Mouse (Mus musculus): ENCODE results near the gene Spats1.
"Not testable (repeated sequence)": the region's sequence is repeated elsewhere in the genome, so short reads cannot be mapped to it uniquely, and the experiment has no call there.

The Spats1 gene

GRCm38 (mm10) chr17:45447063-45447462 is 28.2 kb downstream of the Spats1 start:
- DNase-seq (ENCODE audit: low spot score) = no peak

DNA sequence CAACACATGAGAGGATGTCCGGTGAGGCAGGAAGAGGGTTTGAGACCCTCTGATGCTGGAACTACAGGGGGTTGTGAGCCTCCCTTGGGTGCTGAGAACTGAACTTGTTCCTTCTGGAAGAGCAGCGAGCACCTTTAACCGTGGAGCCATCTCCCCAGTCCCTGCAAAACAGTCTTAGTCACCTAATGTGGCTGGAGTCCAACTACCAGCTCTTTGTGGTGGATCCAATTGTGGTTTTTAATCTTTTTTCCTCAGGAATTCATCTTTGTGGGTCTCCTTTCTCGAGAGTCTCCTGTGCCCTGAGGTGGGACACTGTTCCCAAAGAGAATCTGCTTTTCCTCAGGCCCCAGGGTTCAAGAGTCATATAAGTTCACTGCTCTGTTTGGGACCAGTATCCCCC is 29.3 kb downstream of the Spats1 start:
- DNase-seq (ENCODE audit: low spot score) = no peak

GRCm38 (mm10) chr17:45434262-45434590 is 41.0 kb downstream of the Spats1 start:
- no peak for DNase-seq (ENCODE audit: low spot score)

GRCm38 (mm10) chr17:45433419-45434261 is 41.6 kb downstream of the Spats1 start, which contains the start of gene Cdc5l:
Cdc5l (minus strand) TSS chr17:45433737.
- DNase-seq (ENCODE audit: low spot score) = peak; percentile 97

GRCm38 (mm10) chr17:45432706-45433398 is 42.4 kb downstream of the Spats1 start:
- peak; percentile 37 for DNase-seq (ENCODE audit: low spot score)

- DNase-seq (ENCODE audit: low spot score) = no peak
Observed at GRCm38 (mm10) chr17:45432007-45432406, 43.2 kb downstream of the Spats1 start.

DNA sequence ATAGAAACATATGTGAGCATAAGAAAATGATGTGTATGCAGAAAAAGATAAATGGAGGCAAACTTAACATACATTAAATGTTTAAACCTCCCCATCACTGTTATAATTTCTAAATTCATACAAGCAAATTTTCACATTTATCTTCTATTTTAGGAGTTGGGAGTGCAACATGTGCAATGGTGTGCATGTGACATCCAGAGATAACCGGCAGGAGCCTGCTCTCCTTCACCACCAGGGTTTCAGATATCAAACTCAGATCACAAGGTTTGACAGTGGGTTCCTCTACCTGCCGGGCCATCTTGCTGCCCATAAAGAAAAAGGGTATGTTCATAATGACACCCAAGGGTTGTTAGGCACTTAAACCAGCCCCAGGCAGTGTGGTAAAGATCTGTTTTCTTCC is 57.8 kb downstream of the Spats1 start:
- DNase-seq (ENCODE audit: low spot score) = no peak

DNA sequence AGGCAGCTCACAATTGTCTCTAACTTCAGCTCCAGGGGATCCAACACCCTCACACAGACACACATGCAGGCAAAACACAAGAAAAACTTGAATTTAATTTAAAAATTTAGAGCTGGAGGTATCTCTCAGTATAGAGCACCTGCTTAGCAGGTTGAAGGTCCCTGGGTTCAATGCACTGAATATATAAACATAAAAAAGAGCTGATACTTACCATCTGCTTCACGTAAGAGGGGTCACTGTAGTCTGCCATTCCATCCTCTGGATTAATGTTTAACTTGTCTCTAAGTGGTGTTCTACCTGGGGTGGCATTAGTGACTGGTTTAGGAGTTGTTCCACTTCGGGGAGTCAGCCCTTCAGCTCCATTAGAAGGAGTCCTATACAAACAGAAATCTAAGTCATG is 63.6 kb downstream of the Spats1 start:
- not testable (repeated sequence) for DNase-seq (ENCODE audit: low spot score)

DNA sequence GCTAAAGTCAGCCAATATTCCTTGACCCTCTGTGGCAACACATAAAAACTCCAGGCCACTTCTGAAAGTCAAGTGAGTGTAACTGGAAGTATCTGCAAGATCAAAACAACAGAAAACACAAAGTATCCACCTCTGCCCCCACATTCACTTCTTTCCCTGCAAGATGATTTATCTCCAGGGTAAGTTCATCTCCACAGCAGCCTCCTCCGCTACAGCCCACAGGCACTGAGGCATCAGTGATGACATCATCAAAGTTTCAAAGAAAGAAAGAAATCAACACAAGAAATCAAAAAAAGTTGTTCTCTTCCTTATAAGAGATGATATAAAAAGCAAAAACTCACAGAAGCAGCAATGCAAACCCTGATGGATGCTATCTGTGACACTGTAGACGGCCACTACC is 66.5 kb downstream of the Spats1 start:
- DNase-seq (ENCODE audit: low spot score) = no peak

- no peak for DNase-seq (ENCODE audit: low spot score)
Observed at GRCm38 (mm10) chr17:45406281-45406680, 68.9 kb downstream of the Spats1 start.

- peak; percentile 47 for DNase-seq (ENCODE audit: low spot score)
Observed at GRCm38 (mm10) chr17:45403207-45403606, 72.0 kb downstream of the Spats1 start.

- DNase-seq (ENCODE audit: low spot score) = no peak
Observed at GRCm38 (mm10) chr17:45402601-45403000, 72.6 kb downstream of the Spats1 start.

GRCm38 (mm10) chr17:45402126-45402525 is 73.1 kb downstream of the Spats1 start:
- DNase-seq (ENCODE audit: low spot score) = no peak

- no peak for DNase-seq (ENCODE audit: low spot score)
Observed at GRCm38 (mm10) chr17:45401126-45401905, 73.9 kb downstream of the Spats1 start.

DNA sequence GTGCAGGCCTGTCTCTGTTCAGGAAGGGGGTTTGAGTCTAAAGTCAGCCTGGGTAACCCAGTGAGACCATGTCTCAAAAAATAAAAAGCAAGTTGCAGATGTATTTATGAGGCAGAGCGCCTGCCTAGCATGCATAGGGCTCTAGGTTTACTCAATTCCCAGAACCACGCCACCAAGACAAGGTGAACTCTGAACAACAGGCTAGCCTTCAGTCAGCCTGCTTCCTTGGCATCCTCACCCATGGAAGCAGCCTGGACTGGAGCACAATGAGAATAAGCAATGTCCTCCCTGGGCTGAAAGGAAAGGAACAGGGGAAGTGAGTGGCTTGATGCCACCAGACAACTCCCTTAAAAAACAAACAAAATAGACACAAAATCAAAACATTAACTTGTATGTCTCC is 77.2 kb downstream of the Spats1 start:
- no peak for DNase-seq (ENCODE audit: low spot score)

GRCm38 (mm10) chr17:45397541-45397940 is 77.7 kb downstream of the Spats1 start:
- no peak for DNase-seq (ENCODE audit: low spot score)

DNA sequence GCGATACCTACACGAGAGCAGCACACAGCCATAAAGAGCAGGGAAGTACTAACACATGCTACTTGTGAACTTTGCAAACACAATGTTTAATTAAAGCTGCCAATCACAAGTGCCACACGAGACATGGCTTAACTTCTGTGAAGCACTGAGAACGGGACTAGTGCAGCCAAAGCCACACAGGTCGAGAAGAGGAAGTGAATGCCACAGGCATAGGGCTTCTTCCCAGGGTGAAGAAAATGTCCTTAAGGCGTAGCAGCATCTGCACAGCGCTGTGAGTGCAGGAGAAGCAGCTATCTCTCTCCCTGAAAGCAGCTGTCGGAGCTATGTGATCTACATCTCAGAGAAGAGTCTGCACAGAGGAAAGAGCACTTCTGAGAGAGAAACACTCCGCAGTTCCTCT is 80.6 kb downstream of the Spats1 start:
- DNase-seq (ENCODE audit: low spot score) = no peak

DNA sequence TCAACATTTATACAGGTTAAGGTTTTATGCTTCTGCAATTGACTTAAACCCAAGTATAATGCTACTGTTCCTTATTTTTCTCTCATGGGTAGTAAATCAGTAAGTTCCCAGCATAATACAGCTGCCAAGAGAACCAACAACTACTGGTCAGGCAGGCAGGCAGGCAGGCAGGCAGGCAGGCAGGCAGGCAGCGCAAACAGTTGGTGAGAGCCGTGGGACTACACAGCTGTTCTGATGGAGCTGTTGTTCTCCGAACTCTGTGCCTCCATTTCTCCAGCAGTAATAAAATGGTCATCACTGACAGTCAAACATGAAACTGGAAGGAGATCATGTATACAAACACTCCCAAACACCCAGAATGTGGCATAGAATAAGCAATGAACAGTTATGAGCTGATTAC is 81.5 kb downstream of the Spats1 start:
- DNase-seq (ENCODE audit: low spot score) = no peak

All from c-Kit-positive CD71-positive TER-119-positive erythroid progenitor cells, embryonic 14.5 days (primary cell).